Mouse (Mus musculus): ENCODE results near the gene Fam76b. TPM values are rescaled to one million over a fixed set of nuclear protein-coding genes. Genes with fewer than 3 reads are reported as not detected.

Gene Fam76b
- total and polyA plus RNA-seq, 3 experiments = 27.9 to 43.8 (median 39.2) TPM

DNA sequence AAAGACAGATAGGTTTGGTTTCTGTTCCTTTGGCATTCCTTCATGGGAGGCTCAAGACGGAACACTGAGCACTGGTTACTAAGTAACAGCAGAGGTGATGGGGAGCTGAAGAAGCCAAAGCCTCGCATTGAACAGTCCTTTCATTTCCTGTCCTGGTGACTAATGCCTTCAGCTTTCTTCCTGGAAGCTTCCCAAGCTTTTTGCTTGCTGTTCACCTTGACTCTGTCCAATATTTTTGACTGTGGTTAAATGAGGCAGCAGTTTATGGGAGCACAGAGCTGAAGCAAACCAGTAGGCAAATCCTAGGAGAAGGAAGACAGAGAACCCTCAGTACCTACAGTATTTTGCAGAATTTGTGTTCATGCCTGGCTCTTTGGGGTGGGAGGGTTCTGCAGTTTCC lies 47.8 kb downstream of the Fam76b start:
- Histone ChIP-seq H3K4me3 (ENCODE audit: control insufficient read depth in 1 of 2, insufficient read depth in 1 of 2, low read depth in 2 of 2, low read length in 2 of 2) (no peak overlapping the region), H3K36me3 (ENCODE audit: control insufficient read depth in 1 of 2, insufficient read depth in 2 of 2, low read length in 2 of 2) (no peaks in the 10 kb centered on the region), H3K27me3 (ENCODE audit: control insufficient read depth in 1 of 2, insufficient read depth in 2 of 2, low read length in 2 of 2) (peaks cover 25 to 29% of the 10 kb centered on the region in 2 experiments), H3K79me2 (ENCODE audit: control insufficient read depth, insufficient read depth, low read length, poor library complexity) (no peaks in the 10 kb centered on the region), H3K4me1 (ENCODE audit: control insufficient read depth in 1 of 2, insufficient read depth in 2 of 2, low read length in 2 of 2) (no peaks in the 10 kb centered on the region), H3K27ac (ENCODE audit: control insufficient read depth, low read depth, low read length) (no peak overlapping the region), H3K9ac (ENCODE audit: control insufficient read depth, low read depth, low read length, poor library complexity, severe bottlenecking) (no peak overlapping the region), H3K9me3 (replicated peaks; ENCODE audit: insufficient read depth, low read length) (no peaks in the 10 kb centered on the region)
- TF ChIP-seq MXI1 (IDR thresholded peaks at IDR 0.05; ENCODE audit: low read depth, low read length) (no peak), CTCF (IDR thresholded peaks at IDR 0.05 in 2 of 3, conservative IDR thresholded peaks at IDR 0.05 in 1 of 3; ENCODE audit: control insufficient read depth in 1 of 3, insufficient read depth in 1 of 3, low read depth in 2 of 3, low read length in 3 of 3, poor library complexity in 1 of 3, severe bottlenecking in 1 of 3) (no peak), POLR2AphosphoS5 (IDR thresholded peaks at IDR 0.05; ENCODE audit: borderline replicate concordance, low read depth, low read length) (no peak), SIN3A (IDR thresholded peaks at IDR 0.05; ENCODE audit: low read length) (no peak), ETS1 (IDR thresholded peaks at IDR 0.05; ENCODE audit: low read depth, low read length) (no peak), EP300 (IDR thresholded peaks at IDR 0.05; ENCODE audit: low read depth in 1 of 2, low read length in 2 of 2) (no peak), TCF12 (IDR thresholded peaks at IDR 0.05; ENCODE audit: low read depth, low read length) (no peak), RCOR1 (IDR thresholded peaks at IDR 0.05; ENCODE audit: low read depth, low read length) (no peak), MAZ (IDR thresholded peaks at IDR 0.05; ENCODE audit: low read depth, low read length) (no peak), CHD1 (IDR thresholded peaks at IDR 0.05; ENCODE audit: low read depth, low read length) (no peak), TBP (IDR thresholded peaks at IDR 0.05; ENCODE audit: low read depth, low read length) (no peak), USF2 (IDR thresholded peaks at IDR 0.05; ENCODE audit: borderline replicate concordance in 1 of 2, insufficient read depth in 1 of 2, low read depth in 1 of 2, low read length in 2 of 2) (no peak), BHLHE40 (IDR thresholded peaks at IDR 0.05; ENCODE audit: borderline replicate concordance, low read depth, low read length) (no peak), MEF2A (IDR thresholded peaks at IDR 0.05; ENCODE audit: extremely low read depth, insufficient replicate concordance, low read depth, low read length, poor library complexity, severe bottlenecking) (no peak), POLR2A (IDR thresholded peaks at IDR 0.05; ENCODE audit: control insufficient read depth in 1 of 2, insufficient read depth in 1 of 2, low read depth in 1 of 2, low read length in 2 of 2, poor library complexity in 1 of 2) (no peak), POLR2AphosphoS2 (IDR thresholded peaks at IDR 0.05; ENCODE audit: low read length) (no peak), UBTF (IDR thresholded peaks at IDR 0.05; ENCODE audit: borderline replicate concordance, insufficient read depth, low read depth, low read length) (no peak)
- no peak for DNase-seq (ENCODE audit: low read depth, low spot score)

DNA sequence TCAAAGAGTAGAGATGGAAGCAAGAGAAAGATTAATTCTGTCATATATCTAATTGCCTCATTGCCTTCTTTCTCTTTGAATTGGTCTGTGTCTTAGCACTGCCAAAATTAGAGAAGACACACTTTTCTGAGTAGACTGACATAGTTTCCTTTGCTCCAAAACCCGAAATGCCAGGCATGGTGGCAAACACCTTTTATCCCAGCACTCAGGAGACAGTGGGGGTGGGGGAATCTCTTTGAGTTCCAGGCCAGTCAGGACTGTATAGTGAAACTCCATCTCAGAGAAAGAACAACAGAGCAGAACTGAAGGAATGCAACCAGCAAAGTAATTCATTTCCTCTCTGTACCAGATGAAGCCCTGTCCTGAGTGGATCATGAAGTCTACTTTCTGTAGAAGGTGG lies 53.2 kb downstream of the Fam76b start:
- no peaks in the 10 kb centered on the region for H3K9me3 ChIP-seq (replicated peaks; ENCODE audit: insufficient read depth, low read length)
- no peak overlapping the region for H3K27ac ChIP-seq (ENCODE audit: control insufficient read depth, low read depth, low read length)
- H3K9ac ChIP-seq (ENCODE audit: control insufficient read depth, low read depth, low read length, poor library complexity, severe bottlenecking) = no peak overlapping the region
- H3K4me1 ChIP-seq (ENCODE audit: control insufficient read depth in 1 of 2, insufficient read depth in 2 of 2, low read length in 2 of 2) = no peaks in the 10 kb centered on the region
- TF ChIP-seq ZC3H11A (IDR thresholded peaks at IDR 0.05; ENCODE audit: low read depth, low read length) (no peak), ZNF384 (IDR thresholded peaks at IDR 0.05; ENCODE audit: low read depth, low read length) (no peak), HCFC1 (IDR thresholded peaks at IDR 0.05; ENCODE audit: low read depth, low read length) (no peak), CHD2 (IDR thresholded peaks at IDR 0.05; ENCODE audit: low read length) (no peak)
- H3K4me3 ChIP-seq (ENCODE audit: control insufficient read depth in 1 of 2, insufficient read depth in 1 of 2, low read depth in 2 of 2, low read length in 2 of 2) = no peak overlapping the region
- peaks cover 19 to 26% of the 10 kb centered on the region in 2 experiments for H3K27me3 ChIP-seq (ENCODE audit: control insufficient read depth in 1 of 2, insufficient read depth in 2 of 2, low read length in 2 of 2)
- no peak for DNase-seq (ENCODE audit: low read depth, low spot score)
- no peaks in the 10 kb centered on the region for H3K79me2 ChIP-seq (ENCODE audit: control insufficient read depth, insufficient read depth, low read length, poor library complexity)
- no peaks in the 10 kb centered on the region; a peak in 1 of 4 replicates for H3K36me3 ChIP-seq (ENCODE audit: control insufficient read depth in 1 of 2, insufficient read depth in 2 of 2, low read length in 2 of 2)

Measured in MEL (cell line).